8 mouse cellular contexts compared by ENCODE assay signal in genomic region chrX:51065773-51066172, GRCm38 (mm10). TPM values are rescaled to one million over a fixed set of nuclear protein-coding genes. Genes with fewer than 3 reads are reported as not detected.
A peak's percentile ranks its signal among the peaks of the same experiment; 100 is the strongest.
DNase-seq lines count a peak whose midpoint lies in the region; ATAC-seq and TF ChIP-seq lines count a peak whose summit lies in the region.

No protein-coding gene starts in this region.

- H3K27me3 ChIP-seq in midbrain, embryonic 10.5 days (ENCODE audit: low read depth, poor library complexity, severe bottlenecking) = 0 out of 2 replicates have a peak, but pooled peaks cover 2% of the 10 kb centered on the region
- no peaks in the 10 kb centered on the region for H3K27me3 ChIP-seq in midbrain, embryonic 15.5 days (replicated peaks)
- no peaks in the 10 kb centered on the region for H3K27me3 ChIP-seq in forebrain, postnatal 0 days (ENCODE audit: insufficient read depth, low read length)
- no peaks in the 10 kb centered on the region for H3K27me3 ChIP-seq in hindbrain, postnatal 0 days (ENCODE audit: insufficient read depth, low read length)
- H3K27me3 ChIP-seq in midbrain, embryonic 12.5 days = no peaks in the 10 kb centered on the region
- H3K27me3 ChIP-seq in spleen, adult 2 months (ENCODE audit: control insufficient read depth, insufficient read depth, low read length) = no peaks in the 10 kb centered on the region

- no peak overlapping the region for H3K4me2 ChIP-seq in midbrain, embryonic 15.5 days
- no peak overlapping the region for H3K4me2 ChIP-seq in forebrain, postnatal 0 days (ENCODE audit: low read depth)
- H3K4me2 ChIP-seq in hindbrain, postnatal 0 days (ENCODE audit: low read depth, low read length) = no peak overlapping the region
- H3K4me2 ChIP-seq in midbrain, embryonic 12.5 days (replicated peaks) = no peak overlapping the region

- no peaks in the 10 kb centered on the region for H3K4me1 ChIP-seq in midbrain, embryonic 10.5 days
- H3K4me1 ChIP-seq in midbrain, embryonic 15.5 days = no peaks in the 10 kb centered on the region
- H3K4me1 ChIP-seq in forebrain, postnatal 0 days (ENCODE audit: insufficient read depth) = no peaks in the 10 kb centered on the region
- no peaks in the 10 kb centered on the region for H3K4me1 ChIP-seq in hindbrain, postnatal 0 days (ENCODE audit: insufficient read depth, low read length)
- no peaks in the 10 kb centered on the region for H3K4me1 ChIP-seq in midbrain, embryonic 12.5 days
- H3K4me1 ChIP-seq in spleen, adult 2 months (ENCODE audit: control insufficient read depth, insufficient read depth, insufficient read length) = no peaks in the 10 kb centered on the region; the same call in 1 of the 2 replicates

- no peaks in the 10 kb centered on the region for H3K9me3 ChIP-seq in midbrain, embryonic 10.5 days (replicated peaks)
- no peaks in the 10 kb centered on the region for H3K9me3 ChIP-seq in midbrain, embryonic 15.5 days
- H3K9me3 ChIP-seq in forebrain, postnatal 0 days (ENCODE audit: low read length) = no peaks in the 10 kb centered on the region
- no peaks in the 10 kb centered on the region for H3K9me3 ChIP-seq in hindbrain, postnatal 0 days (ENCODE audit: low read length)
- H3K9me3 ChIP-seq in midbrain, embryonic 12.5 days = no peaks in the 10 kb centered on the region

- H3K36me3 ChIP-seq in midbrain, embryonic 10.5 days = no peaks in the 10 kb centered on the region
- H3K36me3 ChIP-seq in midbrain, embryonic 15.5 days (replicated peaks) = no peaks in the 10 kb centered on the region
- no peaks in the 10 kb centered on the region for H3K36me3 ChIP-seq in forebrain, postnatal 0 days (ENCODE audit: insufficient read depth)
- no peaks in the 10 kb centered on the region for H3K36me3 ChIP-seq in hindbrain, postnatal 0 days (ENCODE audit: insufficient read depth, low read length)
- H3K36me3 ChIP-seq in midbrain, embryonic 12.5 days = no peaks in the 10 kb centered on the region
- H3K36me3 ChIP-seq in spleen, adult 2 months (ENCODE audit: control insufficient read depth, insufficient read depth, low read length) = no peaks in the 10 kb centered on the region

- H3K4me3 ChIP-seq in midbrain, embryonic 10.5 days = no peak overlapping the region
- no peak overlapping the region for H3K4me3 ChIP-seq in midbrain, embryonic 15.5 days
- H3K4me3 ChIP-seq in forebrain, postnatal 0 days (ENCODE audit: low read depth, low read length) = no peak overlapping the region
- H3K4me3 ChIP-seq in hindbrain, postnatal 0 days (ENCODE audit: low read length) = no peak overlapping the region
- no peak overlapping the region for H3K4me3 ChIP-seq in midbrain, embryonic 12.5 days
- H3K4me3 ChIP-seq in spleen, adult 2 months (ENCODE audit: extremely low read depth, insufficient read depth, insufficient read length) = no peak overlapping the region

- no peak overlapping the region for H3K9ac ChIP-seq in midbrain, embryonic 15.5 days
- H3K9ac ChIP-seq in forebrain, postnatal 0 days = no peak overlapping the region
- H3K9ac ChIP-seq in hindbrain, postnatal 0 days (replicated peaks; ENCODE audit: low read length) = no peak overlapping the region
- no peak overlapping the region for H3K9ac ChIP-seq in midbrain, embryonic 12.5 days (replicated peaks)

- H3K27ac ChIP-seq in midbrain, embryonic 10.5 days (replicated peaks) = no peak overlapping the region
- no peak overlapping the region for H3K27ac ChIP-seq in midbrain, embryonic 15.5 days
- H3K27ac ChIP-seq in forebrain, postnatal 0 days (ENCODE audit: low read depth, low read length) = no peak overlapping the region
- H3K27ac ChIP-seq in hindbrain, postnatal 0 days = no peak overlapping the region
- no peak overlapping the region for H3K27ac ChIP-seq in midbrain, embryonic 12.5 days (replicated peaks)
- H3K27ac ChIP-seq in spleen, adult 2 months (ENCODE audit: insufficient read depth, low read length) = no peak overlapping the region

- 25% methylated on average over 6 of the region's 6 CpGs for WGBS in midbrain, embryonic 10.5 days
- WGBS in midbrain, embryonic 15.5 days = 22% methylated on average over 6 of the region's 6 CpGs
- WGBS in forebrain, postnatal 0 days = 37% methylated on average over 6 of the region's 6 CpGs
- 25% methylated on average over 6 of the region's 6 CpGs for WGBS in hindbrain, postnatal 0 days
- WGBS in midbrain, embryonic 12.5 days = 21% methylated on average over 6 of the region's 6 CpGs
- 21% methylated on average over 6 of the region's 6 CpGs for WGBS in spleen, adult 2 months

- peak; percentile 23 for DNase-seq in midbrain, embryonic 10.5 days (ENCODE audit: low spot score)
- peak; percentile 20 for DNase-seq in c-Kit-positive CD71-positive TER-119-negative erythroid progenitor cells, embryonic 14.5 days (ENCODE audit: low read depth)
- DNase-seq in forebrain, postnatal 0 days = peak; percentile 70
- DNase-seq in hindbrain, postnatal 0 days (ENCODE audit: low spot score) = peak; percentile 63
- DNase-seq in left cerebral cortex, postnatal 10 days (ENCODE audit: extremely low spot score in 1 of 2, low spot score in 2 of 2) = peak; percentile 25 to 43
- DNase-seq in spleen, adult 2 months (ENCODE audit: low read depth in 1 of 2, low spot score in 2 of 2) = peak; percentile 4 to 23

- TF ChIP-seq POLR2A in spleen, adult 2 months (IDR thresholded peaks at IDR 0.05; ENCODE audit: low read depth, low read length) = no peak

- ATAC-seq in midbrain, embryonic 15.5 days (replicated peaks) = no peak
- ATAC-seq in forebrain, postnatal 0 days = peak; percentile 54; the same call in 1 of the 2 replicates
- no peak for ATAC-seq in hindbrain, postnatal 0 days
- 0 out of 2 replicates have a peak, but pooled peaks have one; percentile 27 for ATAC-seq in midbrain, embryonic 12.5 days (ENCODE audit: low FRiP score, low read depth)

- intact Hi-C loops in left cerebral cortex, postnatal 10 days (cut with DNase I) = loop anchor here (2.0 kb wide), 1 partner anchor 309 kb away; no protein-coding TSS in a partner anchor

- peak; percentile 75 for TF ChIP-seq CTCF in forebrain, postnatal 0 days (IDR thresholded peaks at IDR 0.05; ENCODE audit: low read depth)
- TF ChIP-seq CTCF in hindbrain, postnatal 0 days (IDR thresholded peaks at IDR 0.05; ENCODE audit: low read depth) = peak; percentile 73
- TF ChIP-seq CTCF in spleen, adult 2 months (IDR thresholded peaks at IDR 0.05; ENCODE audit: extremely low read depth, insufficient read depth, insufficient read length, insufficient replicate concordance) = peak; percentile 51; the same call in 1 of the 2 replicates

RNA-seq across cellular contexts. Expression of gene Rap2c, which starts 48.0 kb away (rescaled TPM):
- polyA plus RNA-seq in midbrain, embryonic 10.5 days (2016; fragmentation: Nextera tagmentation; extraction: Ambion mirVana) = 15.6 and 16.4 TPM in 2 replicates
- 10.8 and 12.0 TPM in 2 replicates for polyA plus RNA-seq in midbrain, embryonic 15.5 days (2015; fragmentation: Nextera tagmentation; extraction: Ambion mirVana)
- total RNA-seq in forebrain, postnatal 0 days (2014; rRNA removed) = 24.2 and 28.4 TPM in 2 replicates
- 9.7 and 9.9 TPM in 2 replicates for polyA plus RNA-seq in forebrain, postnatal 0 days (2015; fragmentation: Nextera tagmentation; extraction: Ambion mirVana)
- 15.8 and 15.9 TPM in 2 replicates for total RNA-seq in hindbrain, postnatal 0 days (2014; rRNA removed)
- 9.9 and 10.1 TPM in 2 replicates for polyA plus RNA-seq in hindbrain, postnatal 0 days (2015; fragmentation: Nextera tagmentation; extraction: Ambion mirVana)
- 10 to 100 TPM; 28.8 to 29.9 TPM for total RNA-seq in left cerebral cortex, postnatal 10 days (2021)
- 22.3 and 24.4 TPM in 2 replicates for polyA plus RNA-seq in midbrain, embryonic 12.5 days (2016; fragmentation: Nextera tagmentation; extraction: Ambion mirVana)
- 1.7 and 2.0 TPM in 2 replicates for polyA plus RNA-seq in spleen, adult 2 months (2012; rRNA removed)

Comparison
In these comparisons a context has a peak if more than half of its experiments do, and no peak if none do; other contexts are left out.
1. ATAC-seq: peak in forebrain, postnatal 0 days (single experiment) and midbrain, embryonic 12.5 days (single experiment); none in midbrain, embryonic 15.5 days (single experiment) and hindbrain, postnatal 0 days (single experiment).
2. DNase-seq: peak in every context shown above with its lines; median percentile 70 in forebrain, postnatal 0 days; 63 in hindbrain, postnatal 0 days; 34 in left cerebral cortex, postnatal 10 days; 23 in midbrain, embryonic 10.5 days; 20 in c-Kit-positive CD71-positive TER-119-negative erythroid progenitor cells, embryonic 14.5 days; 14 in spleen, adult 2 months.
3. Peak in every context shown above with its lines, with median percentiles within 50 percentile points of each other: CTCF ChIP-seq.